Mouse (Mus musculus) urinary bladder, postnatal 25 days (tissue): Measurements from ENCODE around the gene Pde11a.
"Not testable (repeated sequence)": the region's sequence is repeated elsewhere in the genome, so short reads cannot be mapped to it uniquely, and the experiment has no call there.

Experiments used
- DNase-seq: peaks from one replicate; pipeline ENCODE4 v3.0.0; 2022; ENCODE audit warnings: low spot score

Gene Pde11a

DNA sequence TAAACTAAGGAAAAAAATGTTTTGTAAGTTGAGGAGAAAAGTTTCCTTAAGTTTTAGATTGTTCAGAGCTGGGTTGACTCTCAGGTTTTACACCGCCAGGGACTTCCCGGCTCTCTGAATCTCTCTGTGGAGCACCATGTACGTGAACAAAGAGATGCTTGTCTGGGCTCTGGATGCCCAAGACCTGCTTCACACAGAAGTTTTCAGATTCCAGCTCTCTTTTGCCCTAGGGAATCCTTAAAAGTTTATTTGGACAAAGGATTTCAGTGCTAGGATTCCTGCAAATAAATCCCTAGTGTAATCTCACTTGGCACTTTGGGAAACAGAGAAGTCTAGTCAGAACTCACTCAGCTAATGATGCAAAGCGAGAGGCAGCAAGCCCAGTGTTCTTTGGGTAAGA lies 348.9 kb downstream of the Pde11a start:
- DNase-seq = no peak

DNA sequence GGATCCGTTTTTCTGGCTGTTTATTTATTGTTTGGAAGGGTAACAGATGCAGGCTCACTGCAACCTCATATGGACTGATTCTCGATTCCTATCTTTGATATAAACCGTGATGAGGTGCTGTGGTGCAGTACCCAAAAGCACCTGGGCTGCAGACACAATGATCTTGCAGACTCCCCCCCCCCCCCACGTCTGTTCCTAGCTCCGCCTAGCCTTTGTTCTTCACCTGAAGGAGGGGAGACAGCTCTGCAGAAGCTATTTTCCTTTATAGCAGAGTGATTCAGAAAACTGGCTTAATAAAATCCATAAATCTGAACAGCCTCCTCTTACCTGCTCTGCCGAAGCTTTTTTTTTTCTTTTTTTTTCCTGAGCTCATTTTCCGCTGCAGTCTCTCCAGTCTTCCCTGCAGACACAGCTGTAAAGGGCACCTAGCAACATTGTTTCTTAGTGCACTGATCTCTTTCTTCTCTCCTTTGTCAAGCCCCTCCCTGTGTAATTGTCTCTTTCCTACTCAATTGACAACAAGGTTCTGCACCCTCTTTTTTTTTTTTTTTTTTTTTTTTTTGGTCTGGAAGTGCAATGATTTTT lies 349.7 kb downstream of the Pde11a start:
- DNase-seq = no peak

DNA sequence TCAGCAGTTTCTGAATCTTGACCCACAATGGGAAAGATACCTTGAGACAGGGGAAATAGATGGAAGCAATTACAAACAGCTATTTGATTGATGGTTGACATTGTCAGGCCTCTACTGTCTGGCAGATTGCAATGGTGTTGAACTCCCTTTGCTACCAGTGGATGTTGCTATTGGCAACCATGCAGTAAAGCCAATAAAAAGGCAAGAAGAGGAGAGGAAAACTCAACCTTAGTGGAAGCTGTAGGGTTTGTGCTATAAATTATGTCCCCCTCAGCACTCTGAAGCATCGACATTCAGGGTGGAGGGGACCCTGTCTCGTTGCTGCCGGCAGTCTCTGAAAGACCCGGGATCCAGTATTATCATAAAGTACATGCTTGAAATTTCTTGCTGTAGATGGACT lies 350.2 kb downstream of the Pde11a start:
- DNase-seq = no peak

DNA sequence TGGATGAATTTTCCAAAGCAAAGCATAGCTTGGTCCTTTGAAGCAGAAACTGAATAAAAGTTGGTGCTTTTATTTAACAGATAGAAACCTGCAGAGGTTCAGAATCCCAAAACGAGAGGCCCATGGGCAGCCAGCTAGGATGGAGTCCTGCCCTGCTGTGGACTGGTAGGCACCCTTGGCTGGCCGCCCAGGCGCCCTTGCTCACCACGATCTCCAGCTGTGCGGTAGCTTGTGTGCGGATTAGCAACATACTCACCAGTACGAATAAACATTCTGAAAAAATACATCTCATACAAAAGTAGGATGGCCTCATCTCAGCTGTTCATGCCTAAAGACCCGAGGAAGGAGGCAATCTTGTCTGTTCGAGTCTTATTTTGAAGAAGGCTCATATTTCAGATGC lies 350.8 kb downstream of the Pde11a start:
- DNase-seq = no peak

DNA sequence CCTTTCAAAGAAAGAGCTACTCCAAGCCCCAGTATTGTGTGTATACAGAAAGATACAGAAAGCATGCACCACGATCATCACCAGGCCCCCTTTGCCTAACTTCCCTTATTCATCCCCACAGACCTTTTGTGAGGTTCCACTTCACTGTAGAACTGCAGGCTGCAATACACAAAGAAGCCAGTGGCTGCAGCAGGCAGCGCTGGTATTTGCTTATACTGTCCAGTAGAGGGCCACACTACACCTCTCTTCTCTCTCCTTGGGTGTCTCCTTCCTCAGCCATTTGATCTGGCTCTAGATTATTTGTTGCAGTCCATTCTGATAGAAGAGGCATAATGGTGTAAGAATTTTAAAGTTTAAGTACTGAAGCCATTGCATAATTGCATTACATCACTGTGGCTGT lies 353.4 kb downstream of the Pde11a start:
- DNase-seq = peak; percentile 20

DNA sequence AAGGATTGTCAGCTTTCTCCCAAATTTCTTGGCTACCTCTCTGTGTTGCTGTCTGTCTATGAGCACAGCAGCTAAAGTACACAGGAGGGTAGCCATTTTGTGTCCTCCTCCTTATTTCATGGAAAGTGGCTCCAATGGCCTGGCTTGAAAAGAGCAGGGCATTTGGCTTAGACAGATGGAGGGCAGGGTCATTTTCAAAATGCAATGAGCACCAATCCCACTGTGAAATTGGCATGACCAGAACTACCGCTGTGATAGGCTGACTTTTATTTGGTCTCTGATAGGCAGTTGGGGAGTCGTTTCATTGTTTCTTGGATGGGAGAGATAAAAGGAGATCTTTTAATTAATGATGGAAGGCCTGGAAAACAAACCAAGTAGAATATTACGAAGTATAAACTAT lies 354.7 kb downstream of the Pde11a start:
- no peak for DNase-seq

DNA sequence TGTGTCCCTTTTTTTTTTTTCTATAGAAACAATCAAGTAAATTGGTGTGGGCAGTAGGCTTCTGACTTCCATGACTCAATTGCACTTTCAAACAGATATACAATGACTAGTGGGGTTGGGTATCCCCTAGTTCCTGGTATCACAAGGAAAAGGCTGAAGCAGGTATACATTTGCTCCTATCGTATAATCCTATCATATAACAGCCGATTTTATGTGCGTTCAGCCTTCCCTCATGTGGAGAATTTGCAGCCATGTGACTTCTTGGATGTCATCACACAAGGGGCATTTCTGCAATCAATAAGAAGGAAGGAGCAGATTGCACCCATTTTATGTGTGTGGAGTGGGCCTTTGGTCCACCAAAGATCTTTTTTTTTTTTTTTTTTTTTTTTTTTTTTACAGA lies 355.5 kb downstream of the Pde11a start:
- no peak for DNase-seq

DNA sequence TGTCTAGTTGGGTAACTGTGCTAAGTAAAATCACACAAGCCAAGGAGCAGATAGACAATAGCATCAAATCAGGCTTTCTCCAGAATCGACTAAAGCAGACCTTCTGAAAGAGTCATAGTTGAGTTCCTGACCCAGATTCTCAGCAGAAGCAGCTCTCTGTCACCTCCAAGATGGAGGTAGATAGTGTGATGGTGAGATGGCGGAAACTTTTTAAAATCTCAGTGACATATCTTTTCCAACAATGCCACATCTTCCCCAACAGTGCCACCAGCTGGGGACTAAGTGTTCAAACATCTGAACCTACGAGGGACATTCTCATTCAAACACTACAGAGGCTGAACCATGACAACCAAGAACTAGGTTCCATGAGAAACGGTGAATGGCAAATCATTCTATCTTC lies 355.9 kb downstream of the Pde11a start:
- no peak for DNase-seq

DNA sequence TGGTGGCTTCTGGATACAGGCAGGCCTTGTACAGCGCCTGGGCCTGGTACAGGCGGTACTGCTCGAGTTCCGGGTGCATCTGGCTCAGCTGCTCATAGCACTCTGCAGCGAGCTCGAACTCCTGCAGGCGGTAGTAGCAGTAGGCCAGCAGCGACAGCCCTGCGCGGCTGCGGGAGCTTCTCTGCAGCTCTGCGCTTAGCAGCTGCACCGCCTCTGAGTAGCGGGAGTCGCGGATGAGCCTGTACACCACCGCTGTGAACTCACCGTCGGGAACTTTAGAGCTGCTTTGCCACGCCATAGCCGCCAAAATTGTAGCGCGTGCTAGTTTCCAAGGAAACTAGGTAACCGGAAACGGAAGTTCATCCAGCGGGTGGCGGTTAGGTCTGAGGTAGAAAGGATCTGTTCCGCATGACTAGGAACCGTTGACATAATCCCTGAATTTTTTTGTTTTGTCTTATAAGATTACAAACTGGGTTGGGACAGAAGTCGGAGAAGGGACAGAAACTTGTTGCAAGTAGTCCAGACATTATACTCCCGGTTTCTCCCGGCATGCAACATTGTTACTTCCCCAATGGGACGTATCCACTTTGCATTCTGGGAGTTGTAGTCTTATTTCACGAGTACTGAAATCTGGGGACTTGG lies 357.0 kb downstream of the Pde11a start, which contains the start of gene Ttc30a1:
TSS of gene Ttc30a1 (minus strand) at position 528 of the 642 bp plus-strand sequence.
- DNase-seq = peak; percentile 63

DNA sequence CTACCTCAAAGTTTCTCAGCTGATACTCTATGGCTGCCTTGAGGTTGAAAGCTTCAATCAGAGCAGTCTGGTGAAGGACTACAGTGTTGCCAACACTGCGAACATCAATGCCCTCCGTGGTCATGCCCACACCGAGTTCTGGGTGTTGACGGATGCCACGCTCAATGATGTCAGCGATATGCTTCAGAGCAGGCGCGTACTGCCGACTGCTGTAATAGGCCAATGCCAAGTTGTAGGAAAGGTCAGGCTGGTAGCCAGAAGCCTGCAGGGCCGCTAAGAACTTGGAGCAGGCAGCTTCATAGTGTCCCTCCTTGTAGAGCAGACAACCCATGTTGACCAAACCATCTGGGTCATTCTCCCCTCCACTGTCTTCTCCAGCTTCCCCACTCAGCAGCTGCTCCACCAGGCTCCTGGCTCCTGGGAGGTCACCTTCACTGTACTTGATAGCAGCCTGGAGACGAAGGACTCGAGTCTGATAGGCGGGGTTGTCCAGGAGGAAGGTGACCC lies 357.6 kb downstream of the Pde11a start:
- not testable (repeated sequence) for DNase-seq

DNA sequence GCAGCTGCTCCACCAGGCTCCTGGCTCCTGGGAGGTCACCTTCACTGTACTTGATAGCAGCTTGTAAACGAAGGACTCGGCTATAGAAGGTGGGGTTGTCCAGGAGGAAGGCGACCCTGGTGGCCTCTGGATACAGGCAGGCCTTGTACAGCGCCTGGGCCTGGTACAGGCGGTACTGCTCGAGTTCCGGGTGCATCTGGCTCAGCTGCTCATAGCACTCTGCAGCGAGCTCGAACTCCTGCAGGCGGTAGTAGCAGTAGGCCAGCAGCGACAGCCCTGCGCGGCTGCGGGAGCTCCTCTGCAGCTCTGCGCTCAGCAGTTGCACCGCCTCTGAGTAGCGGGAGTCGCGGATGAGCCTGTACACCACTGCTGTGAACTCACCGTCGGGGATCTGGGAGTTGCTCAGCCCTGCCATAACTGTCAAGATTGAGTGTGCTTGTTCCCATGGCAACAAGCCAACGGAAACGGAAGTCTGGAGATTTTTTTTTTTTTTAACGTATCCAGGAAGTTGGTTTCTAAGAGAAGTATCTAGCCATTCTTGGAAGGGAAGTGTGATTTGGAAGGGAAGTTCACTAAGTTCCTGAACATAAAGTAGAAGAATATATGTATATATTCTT lies 360.7 kb downstream of the Pde11a start, which contains the start of gene Ttc30a2:
TSS of gene Ttc30a2 (minus strand) at position 419 of the 617 bp plus-strand sequence.
- not testable (repeated sequence) for DNase-seq

DNA sequence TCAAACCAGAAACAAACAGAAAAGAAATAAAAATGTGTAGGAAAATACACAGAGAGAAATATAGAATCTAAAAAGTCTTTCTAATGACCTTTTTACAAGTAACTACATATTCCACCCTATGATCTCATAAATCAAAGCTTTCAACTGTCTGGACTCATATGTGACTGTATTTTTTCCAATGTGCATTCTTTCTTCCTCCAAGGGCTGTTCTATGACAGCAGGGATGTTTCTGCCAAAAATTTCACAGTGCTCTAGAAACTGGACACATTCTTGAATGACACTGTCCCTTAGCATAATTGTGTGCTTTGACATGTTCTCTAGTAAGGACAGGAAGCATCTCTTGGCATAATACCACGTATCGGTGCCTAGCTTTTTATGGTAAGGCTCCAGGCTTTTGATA lies 362.5 kb downstream of the Pde11a start:
- not testable (repeated sequence) for DNase-seq

DNA sequence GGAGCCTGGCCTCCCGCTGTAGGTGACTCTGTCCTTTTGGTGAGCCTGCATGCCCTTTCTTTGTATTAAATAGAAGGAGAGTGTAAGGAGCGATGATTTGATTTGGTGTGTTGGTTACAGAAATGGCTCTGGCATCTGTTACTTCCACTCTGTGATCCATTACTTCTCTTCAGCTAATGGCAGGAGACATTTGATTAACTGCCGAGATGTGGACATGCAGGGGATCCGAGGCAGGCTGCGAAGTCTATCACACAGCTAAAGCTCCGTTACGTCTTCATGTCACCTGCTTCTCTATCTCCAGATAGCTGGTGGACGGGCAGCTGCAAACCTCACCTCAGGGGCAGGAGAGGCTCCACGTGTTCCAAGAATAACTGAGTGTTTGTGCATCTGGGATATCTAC lies 364.4 kb downstream of the Pde11a start:
- DNase-seq = no peak

DNA sequence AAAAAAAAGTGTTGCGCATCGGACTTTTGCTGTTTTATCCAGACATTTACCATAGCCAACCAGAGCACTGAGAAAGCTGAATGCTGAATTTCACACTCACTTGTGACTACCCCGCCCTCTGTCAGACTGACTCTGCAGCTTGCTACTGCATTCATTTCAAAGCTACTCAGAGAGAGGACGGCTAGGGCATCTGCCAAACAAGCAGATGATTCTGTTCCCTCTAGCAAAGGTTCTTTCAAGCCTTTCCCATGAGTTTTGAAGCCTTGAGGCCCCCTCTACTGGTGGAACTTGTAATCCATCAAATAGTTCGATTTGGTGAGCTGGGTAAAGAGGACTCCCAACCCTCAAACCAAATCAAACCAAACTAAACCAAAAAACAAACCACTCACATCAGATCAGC lies 373.6 kb downstream of the Pde11a start:
- peak; percentile 39 for DNase-seq

DNA sequence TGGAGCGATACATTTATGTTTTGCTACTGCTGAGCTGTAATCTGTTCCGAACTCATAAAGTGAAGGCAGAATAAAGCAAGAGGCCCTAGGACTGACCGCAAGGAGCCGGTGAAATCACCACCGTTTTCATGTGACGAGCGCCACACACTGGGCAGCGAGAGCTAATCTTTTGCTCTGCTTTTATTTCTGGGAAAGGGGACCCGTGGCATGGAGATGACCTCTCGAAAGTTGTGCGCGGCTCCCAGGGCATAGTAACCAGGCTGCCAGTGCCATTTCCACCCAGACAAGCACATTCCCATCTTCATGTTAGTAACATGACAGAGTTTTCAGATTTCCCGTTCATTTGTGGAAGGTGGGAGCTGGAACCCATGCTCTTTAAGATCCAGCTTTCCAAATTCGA lies 374.1 kb downstream of the Pde11a start:
- DNase-seq = peak; percentile 52

DNA sequence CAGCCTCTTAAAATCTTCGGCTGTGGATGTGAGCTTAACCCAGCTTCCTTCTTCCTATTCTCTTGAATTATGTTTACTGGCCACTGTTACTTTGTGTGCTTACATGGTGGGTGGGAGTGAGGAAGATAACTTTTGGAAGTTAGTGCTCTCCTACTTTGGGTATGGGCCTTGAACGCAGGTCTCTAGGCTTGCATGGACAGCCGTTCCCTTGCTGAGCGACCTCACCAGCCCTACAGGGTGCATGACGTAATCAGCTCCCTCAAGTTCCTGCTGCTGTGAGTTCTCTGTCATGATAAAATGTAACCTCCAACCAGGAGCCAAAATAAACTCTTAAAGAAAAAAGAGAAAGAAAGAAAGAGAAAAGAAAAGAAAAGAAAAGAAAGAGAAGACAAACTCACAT lies 374.5 kb downstream of the Pde11a start:
- DNase-seq = no peak

DNA sequence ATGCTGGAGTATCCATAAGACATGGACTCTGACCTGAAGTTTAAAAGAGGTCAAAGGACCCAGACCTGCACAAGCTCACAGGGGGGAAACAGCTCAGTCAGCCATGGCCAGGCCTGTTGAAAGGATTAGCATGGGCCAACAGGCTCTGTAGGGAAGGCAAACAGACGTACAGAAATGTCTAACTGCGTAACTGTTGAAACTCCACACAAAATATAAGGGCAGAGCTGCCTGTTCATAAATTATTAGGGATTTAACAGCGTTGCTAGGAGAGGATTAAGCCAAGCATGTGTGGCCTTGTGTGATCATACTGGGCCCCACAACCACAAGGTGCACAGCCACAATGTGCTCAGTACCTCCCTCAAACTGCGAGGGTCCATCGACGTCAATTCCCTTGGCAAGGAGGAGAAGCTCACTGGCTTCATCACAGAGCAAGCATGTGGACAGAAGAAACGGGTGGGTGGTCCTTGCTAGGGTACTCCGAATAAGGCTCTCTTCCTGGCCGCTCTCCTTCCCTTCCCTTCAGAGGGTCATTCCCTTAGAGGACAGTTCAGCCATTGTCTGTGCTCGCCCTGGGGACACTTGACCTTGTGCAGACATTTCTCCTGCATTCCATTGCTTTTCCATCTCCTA lies 375.2 kb downstream of the Pde11a start:
- no peak for DNase-seq

DNA sequence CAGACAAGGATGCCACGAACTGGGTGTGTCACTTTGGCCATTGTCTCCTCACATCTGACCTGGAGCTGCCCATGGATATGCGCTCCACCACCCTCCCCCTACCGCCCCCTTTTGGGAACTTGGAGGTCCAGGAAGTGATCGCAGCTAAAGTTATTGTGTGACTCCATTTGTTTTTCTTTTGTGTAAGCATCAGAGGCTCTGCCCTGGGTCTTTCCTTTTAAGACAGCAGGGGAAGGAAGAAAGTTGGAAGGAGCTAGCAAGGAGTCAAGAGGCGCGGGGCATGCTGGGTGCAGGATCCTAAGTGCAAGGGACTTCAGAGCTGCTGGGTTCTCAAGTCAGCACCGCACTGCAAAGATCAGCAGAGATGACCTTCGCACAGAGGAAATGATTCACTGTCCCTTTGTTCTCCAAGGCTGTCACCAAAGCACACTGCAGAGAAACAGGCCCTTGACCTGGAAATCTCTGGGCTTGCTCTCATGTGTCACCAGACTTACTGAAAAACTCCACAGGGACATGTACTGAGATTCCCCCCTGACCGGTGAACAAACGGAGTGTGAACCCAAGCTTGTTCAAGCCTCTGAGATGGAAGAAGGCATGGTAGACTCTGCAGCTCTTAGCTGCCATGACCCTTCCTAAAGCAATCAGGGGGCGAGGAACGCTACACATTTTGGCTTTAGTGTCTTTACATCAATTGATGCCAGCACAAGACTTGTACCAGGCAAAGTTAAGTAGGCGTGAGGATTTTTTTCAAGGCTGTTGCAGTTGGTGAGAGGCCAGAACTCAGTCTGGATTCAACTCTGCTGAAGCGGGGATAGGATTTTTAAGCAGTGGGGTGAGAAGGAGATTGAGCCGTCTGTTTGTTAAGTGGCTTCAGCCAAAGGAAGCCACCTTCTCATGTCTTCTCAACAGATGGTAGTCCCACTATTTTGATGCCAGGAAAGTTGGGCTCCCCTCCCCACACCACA lies 377.9 kb downstream of the Pde11a start:
- no peak for DNase-seq

DNA sequence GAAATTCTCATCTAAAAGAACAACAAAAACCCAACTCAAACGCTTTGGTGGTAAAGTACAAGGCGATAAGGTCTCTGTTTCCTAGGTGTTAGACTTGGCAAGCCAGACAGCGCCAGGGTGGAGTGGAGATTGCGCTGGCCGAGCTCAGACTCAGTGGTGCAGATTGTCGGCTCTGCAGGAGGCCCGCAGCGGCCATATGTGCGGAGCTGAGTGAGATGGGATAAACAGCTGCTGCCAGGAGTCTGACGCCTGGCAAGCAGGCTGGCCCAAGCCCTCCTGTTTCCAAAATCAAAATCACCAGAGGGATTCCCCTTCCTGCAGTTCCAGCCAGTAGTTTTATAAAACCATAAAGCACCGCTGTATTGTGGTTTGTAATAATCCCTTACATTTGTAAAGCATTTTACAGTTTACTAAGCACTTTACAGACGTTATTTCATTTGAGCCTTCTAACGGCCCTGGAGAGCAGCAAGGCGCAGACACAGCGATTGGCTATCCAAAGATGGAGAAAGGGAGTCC lies 378.7 kb downstream of the Pde11a start:
- DNase-seq = no peak

DNA sequence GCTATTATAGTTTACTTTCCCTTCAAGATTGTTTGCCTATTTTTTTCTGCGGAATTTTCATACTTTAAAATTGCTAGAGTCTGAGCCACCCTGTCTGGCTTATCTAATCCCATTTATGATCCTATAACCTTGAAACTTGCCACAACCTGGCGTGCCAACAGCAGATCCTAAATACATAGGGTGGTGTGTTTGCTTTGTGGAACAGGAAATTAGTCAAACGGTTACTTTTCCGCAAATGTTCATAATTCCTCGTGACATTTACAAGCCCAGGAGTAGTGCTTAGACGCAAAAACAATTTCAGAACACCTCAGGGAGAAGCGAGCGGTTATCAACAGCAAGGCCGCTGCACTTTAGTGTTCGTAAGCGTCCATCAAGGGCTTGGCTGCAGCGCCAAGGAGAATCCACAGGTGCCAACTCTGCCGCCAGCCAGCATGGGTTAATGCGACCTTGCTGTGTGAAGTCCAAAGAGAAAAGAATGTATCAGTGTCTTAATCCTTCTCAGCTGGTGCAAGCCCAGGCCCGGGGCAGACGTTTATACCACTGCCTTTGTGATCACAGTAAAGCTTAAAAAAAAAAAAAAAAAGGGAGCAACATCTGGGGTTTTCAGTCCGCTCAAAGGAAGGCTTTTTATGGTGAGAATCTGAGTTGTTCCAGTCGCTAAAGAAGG lies 379.3 kb downstream of the Pde11a start:
- no peak for DNase-seq

DNA sequence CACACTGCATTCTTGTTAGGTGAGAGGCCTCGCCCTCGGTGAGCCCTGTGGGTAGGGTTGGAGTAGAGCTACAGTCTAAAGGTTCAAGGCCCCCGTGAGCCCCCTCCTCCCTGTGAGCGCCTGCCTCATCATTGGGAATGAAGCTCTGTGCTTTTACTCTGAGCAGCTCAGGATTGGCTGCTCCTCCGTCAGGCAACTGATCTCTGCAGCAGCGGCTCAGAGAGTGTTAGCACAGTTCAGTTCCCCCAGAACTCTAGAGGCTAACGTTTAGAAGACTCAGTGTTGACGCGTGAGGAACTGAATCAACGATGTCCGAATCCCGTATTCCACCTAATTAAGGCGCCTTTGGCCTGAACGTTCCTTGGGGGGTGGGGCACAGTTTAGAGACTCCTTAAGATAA lies 382.9 kb downstream of the Pde11a start:
- DNase-seq = no peak
